Mouse (Mus musculus) bone marrow macrophage, adult 2 months (primary cell): ENCODE measurements around the gene Arsj. TPM values are rescaled to one million over a fixed set of nuclear protein-coding genes. Genes with fewer than 3 reads are reported as not detected.

Experiments
- H3K27ac ChIP-seq: 2 replicates; pipeline ENCODE4 v1.5.1; 2012; ENCODE audit warnings: low read depth, low read length; ENCODE audit not compliant: insufficient read depth
- H3K4me1 ChIP-seq: 2 replicates; pipeline ENCODE4 v1.6.1; 2012; ENCODE audit warnings: low read length; ENCODE audit not compliant: control insufficient read depth, insufficient read depth
- H3K4me3 ChIP-seq: 2 replicates; pipeline ENCODE4 v1.5.1; 2012; ENCODE audit warnings: mild to moderate bottlenecking, low read length, moderate library complexity; ENCODE audit not compliant: insufficient read depth
- CTCF ChIP-seq: IDR thresholded peaks from 2 replicates; pipeline ENCODE4 v1.5.1; 2012; ENCODE audit warnings: low read depth, mild to moderate bottlenecking, low read length, moderate library complexity
- POLR2A ChIP-seq: IDR thresholded peaks from 2 replicates; pipeline ENCODE4 v1.6.1; 2012; ENCODE audit warnings: mild to moderate bottlenecking, low read depth, low read length, borderline replicate concordance
- polyA plus RNA-seq: library from polyadenylated mRNA; stranded (reverse); fragments of >200 nt; gene quantifications from 2 replicates; pipeline ENCODE4 v1.2.4, GENCODE M21; 2012; ENCODE audit not compliant: missing spikeins, insufficient read depth, insufficient read length

Gene Arsj
- polyA plus RNA-seq, 1 experiment: not detected

DNA sequence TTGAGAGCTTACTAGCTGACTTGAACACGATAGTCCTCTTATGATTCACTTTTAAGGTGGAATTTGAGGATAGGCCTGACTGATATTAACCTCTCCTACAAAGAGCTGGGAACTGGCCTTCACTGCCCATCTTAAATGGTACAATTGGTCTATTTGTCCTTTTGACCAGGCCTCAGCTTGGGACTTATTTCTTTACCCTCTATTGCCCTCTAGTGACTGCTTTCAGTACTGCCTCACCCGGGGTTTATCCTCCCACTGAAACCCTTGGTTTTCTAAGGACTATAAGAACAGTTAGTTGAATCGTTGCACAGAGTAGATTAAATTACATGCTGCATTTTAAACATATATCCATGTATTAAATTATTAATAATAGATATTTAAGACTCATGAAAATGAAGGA lies 39.4 kb downstream of the Arsj start:
- Histone ChIP-seq H3K4me1 (no peaks in the 10 kb centered on the region), H3K4me3 (no peak overlapping the region), H3K27ac (no peak overlapping the region)
- TF ChIP-seq CTCF: no peak
- TF ChIP-seq POLR2A: no peak

DNA sequence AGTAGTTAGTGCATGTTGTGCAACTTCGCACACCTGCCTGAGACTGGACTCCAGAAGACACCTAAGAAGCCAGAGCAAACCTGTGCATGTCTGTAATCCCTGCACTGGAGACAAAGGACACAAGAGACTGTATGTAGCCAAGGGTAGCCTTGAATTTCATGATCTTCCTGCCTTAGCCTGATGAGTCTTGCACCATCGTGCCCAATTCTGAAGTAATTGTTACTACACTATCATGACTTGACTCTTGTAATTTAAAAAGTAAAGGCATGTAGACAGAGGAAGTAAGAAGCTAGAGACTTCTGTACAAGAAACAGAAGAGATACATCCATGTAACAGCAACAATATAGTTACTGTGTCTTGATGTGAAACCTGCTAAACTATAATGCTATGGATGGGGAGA lies 40.7 kb downstream of the Arsj start:
- TF ChIP-seq POLR2A: no peak
- no peak for TF ChIP-seq CTCF
- Histone ChIP-seq H3K27ac (no peak overlapping the region), H3K4me1 (no peaks in the 10 kb centered on the region), H3K4me3 (no peak overlapping the region)

DNA sequence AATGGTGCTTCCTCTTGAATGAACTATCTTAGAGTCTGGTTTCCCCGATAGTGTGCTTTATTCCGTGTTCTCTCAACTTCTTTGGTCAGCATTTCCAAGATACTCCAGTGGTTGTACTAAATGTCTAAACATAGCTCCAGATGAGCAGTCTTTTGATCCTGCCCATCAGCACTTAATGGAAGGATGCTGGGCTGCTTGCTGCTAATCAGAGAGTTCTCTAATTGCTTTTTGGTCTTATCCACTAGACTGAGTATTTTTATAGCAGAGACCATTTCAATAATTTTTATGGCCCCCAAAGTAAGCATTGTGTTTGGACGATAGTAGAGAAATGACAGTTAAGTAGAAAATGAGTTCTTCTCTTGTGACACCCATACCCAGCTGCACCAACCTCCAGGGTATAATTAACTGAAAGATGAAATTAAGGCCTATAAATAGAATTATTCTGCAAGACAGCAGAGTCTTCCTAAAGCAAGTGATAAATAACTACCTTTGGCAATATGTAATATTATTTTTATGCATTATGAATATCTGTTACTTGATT lies 67.1 kb downstream of the Arsj start:
- no peak overlapping the region for H3K27ac ChIP-seq
- TF ChIP-seq POLR2A (no peak), CTCF (no peak)
- H3K4me1 ChIP-seq: no peaks in the 10 kb centered on the region
- H3K4me3 ChIP-seq: no peak overlapping the region

DNA sequence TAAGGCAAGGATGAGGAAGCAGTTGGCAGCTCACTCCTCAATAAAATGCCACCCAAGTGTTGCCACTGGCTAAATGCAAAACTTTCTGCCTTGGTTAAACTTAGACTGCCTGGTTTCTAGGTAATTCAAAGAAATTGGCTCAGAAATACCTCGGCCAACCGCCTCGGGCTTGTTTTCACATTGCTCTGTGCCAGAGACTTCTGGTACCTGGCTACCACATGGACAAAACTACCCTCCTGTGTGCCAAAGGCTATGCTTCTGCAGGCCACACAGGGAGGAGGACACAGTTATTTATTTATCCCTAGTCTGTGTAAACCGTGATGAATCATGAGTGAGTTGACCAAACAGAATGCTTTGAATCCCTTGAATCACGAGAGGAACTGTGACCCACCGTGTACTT lies 75.8 kb downstream of the Arsj start:
- Histone ChIP-seq H3K27ac (no peak overlapping the region), H3K4me1 (no peaks in the 10 kb centered on the region), H3K4me3 (no peak overlapping the region)
- TF ChIP-seq CTCF (no peak), POLR2A (no peak)

DNA sequence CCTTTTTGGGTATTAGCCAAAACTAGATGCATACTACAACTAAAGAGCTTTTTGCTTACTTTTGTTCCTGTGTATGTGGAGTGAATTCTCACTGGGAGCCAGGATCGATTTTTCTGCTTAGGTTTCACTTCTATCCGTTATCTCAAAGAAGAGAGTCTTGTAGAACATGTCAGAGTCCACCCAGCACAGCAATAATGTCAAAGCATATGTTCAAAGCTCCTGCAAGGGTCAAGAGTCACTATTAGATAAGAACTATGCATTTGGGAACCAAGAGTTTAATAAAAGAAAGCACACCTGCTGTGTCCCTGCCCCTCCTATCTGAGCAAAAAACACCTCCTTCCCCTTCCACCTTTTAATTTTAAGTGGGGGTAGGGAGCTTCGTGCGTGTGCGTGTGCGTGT lies 85.6 kb downstream of the Arsj start:
- Histone ChIP-seq H3K4me1 (no peaks in the 10 kb centered on the region), H3K27ac (no peak overlapping the region), H3K4me3 (no peak overlapping the region)
- no peak for TF ChIP-seq POLR2A
- no peak for TF ChIP-seq CTCF

DNA sequence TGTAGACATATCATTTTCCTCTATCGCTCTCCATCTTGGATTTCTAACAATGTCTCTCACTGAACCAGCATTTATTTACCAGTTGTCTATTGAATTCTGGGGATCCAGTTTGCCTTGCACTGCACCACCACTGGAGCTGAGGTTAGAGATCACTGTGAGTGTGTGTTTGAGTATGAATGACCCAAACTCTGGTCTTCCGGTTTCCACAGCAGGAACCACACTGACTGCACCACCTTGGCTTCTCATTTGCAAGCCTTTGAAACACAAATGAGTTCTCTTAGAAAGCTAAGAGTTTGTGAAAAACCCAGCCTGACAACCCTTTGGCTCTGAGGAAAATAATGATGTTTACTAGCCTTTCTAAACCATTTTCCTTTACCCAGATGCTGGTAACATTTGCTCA lies 86.0 kb downstream of the Arsj start:
- Histone ChIP-seq H3K4me3 (no peak overlapping the region), H3K4me1 (no peaks in the 10 kb centered on the region), H3K27ac (no peak overlapping the region)
- no peak for TF ChIP-seq CTCF
- TF ChIP-seq POLR2A: no peak

DNA sequence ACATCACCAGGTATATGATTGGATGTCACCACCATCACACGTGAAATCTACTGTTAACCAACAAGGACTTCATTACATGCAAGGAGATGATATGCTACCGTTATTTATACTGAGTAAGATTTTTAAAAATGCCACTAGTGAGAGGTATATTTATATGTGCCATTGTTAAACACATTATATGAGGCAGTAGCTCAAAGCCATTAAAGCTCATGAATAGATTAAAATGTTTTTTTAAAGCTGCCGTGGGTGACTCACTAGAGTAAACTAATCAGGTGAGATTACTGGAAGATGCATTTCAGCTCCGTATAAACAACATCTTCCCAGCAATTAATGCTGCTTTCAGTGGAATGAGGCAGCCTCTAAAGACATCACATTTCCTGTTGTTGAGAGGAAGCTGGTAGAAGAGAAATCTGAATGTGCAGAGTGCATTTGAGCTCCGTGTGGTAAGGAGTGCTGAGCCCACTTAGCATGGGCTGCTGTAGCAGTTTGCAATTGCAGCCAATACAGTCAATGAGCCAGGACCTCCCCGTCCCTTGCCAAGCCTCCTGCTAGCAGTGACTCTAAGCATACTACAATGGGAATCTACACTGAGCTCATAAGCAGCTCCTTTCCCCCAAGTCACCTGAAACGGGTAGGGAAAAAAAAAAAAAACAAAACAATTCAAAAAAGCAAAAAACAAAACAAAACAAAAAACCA lies 92.5 kb downstream of the Arsj start:
- no peak overlapping the region for H3K4me3 ChIP-seq
- TF ChIP-seq POLR2A: no peak
- no peak for TF ChIP-seq CTCF
- H3K4me1 ChIP-seq: no peaks in the 10 kb centered on the region
- no peak overlapping the region for H3K27ac ChIP-seq

DNA sequence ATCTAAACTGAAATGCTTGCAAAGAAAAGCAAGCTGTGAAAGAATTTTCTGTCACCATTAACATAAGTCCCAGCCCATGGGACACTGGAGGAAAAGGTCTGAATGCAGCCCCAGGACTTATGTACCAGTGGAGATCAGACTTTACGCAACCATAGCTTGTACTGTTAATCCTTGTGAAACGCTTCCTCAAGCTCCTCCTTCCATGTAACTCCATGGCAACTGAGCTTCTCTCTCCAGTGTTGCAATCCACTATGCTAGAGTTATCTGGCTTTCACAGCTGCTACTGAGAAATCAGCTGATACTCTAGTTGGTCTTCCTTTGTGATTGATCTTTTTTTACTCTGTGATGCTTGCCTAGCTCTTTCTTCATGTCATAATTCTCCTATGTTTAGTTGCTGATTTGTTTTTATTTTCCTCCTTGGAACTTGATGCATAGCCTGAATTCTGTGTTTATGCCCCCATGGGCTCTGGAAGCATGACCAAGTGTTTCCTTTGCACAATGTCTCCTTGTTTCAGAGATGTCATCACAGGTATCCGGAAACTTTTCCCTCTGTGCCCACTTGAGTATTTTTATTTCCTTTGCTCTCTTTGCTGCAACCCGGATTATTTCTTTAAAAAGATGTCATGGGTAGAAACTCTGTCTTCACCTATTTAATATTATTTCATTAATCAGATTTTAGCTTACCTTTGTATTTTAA lies 99.8 kb downstream of the Arsj start:
- H3K4me3 ChIP-seq: no peak overlapping the region
- no peaks in the 10 kb centered on the region for H3K4me1 ChIP-seq
- no peak overlapping the region for H3K27ac ChIP-seq
- no peak for TF ChIP-seq CTCF
- TF ChIP-seq POLR2A: no peak

DNA sequence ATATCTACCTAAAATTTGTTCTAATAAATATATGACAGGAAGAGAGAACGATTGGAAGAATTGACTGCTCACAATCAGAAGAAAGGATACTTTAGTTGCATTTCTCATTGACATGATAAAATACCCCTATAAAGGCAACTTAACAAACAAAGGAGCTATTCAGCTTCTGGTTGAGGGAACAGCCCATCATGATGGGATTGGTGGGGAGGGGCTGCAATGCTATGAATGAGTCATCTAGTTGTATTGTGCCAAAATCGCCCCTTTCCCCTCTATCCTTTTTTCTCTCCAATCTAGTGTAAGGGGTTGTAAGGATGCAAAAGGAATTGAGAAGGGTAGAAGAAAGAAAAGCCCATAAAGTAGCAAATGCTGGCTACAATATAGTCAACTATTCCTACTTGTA lies 100.8 kb downstream of the Arsj start:
- H3K4me1 ChIP-seq: no peaks in the 10 kb centered on the region
- no peak overlapping the region for H3K4me3 ChIP-seq
- no peak overlapping the region for H3K27ac ChIP-seq
- TF ChIP-seq POLR2A (no peak), CTCF (no peak)

Other genes starting within 250 kb of the Arsj start
- gene Camk2d, start 232.6 kb downstream of the Arsj start, polyA plus RNA-seq: 40.0 and 59.0 TPM in 2 replicates